Mouse (Mus musculus) stomach, postnatal 0 days (tissue): ENCODE measurements around the gene Chrm3.

ENCODE experiments used
- CTCF ChIP-seq: IDR thresholded peaks from 2 replicates; pipeline ENCODE4 v1.5.1; 2016; ENCODE audit warnings: antibody characterized with exemption, low read depth, mild to moderate bottlenecking, moderate library complexity
- EP300 ChIP-seq: optimal IDR thresholded peaks from 2 replicates; pipeline ENCODE3; 2016; ENCODE audit warnings: antibody characterized with exemption

DNA sequence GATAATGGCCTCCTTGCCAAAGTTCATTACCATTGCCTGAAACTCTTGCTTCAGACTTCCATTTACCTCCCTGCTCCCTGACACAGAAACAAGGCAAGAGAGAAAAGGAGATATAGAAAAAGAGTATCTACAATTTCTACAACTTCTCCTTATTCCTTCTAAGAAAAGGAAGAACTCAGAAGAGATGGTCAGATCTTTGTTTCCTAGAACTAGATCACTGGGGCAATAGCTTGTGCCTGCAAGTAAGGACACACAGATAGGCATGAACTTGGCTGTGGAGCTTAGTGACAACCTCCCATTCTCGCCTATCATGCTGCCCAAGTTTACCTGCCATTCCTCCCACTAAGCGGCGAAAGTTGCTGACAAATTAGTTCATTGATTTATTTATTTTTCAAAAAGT is 96.9 kb downstream of the Chrm3 start:
- TF ChIP-seq CTCF (no peak), EP300 (no peak)
